Mouse (Mus musculus) intestine, embryonic 14.5 days (tissue): Measurements from ENCODE around the gene Gm10720. TPM values are rescaled to one million over a fixed set of nuclear protein-coding genes. Genes with fewer than 3 reads are reported as not detected.
"Not testable (repeated sequence)": the region's sequence is repeated elsewhere in the genome, so short reads cannot be mapped to it uniquely, and the experiment has no call there.

Experiments
- ATAC-seq: fragments of 200-750 bp; cut with Nextera tagmentation; replicated peaks from 2 replicates; pipeline ENCODE4 v1.8.0; 2017; ENCODE audit warnings: low read depth, moderate number of reproducible peaks, moderate TSS enrichment, moderate library complexity; ENCODE audit not compliant: low FRiP score, low TSS enrichment
- DNase-seq: peaks from one replicate; pipeline ENCODE4 v3.0.0-alpha.2; 2018; ENCODE audit warnings: low spot score
- H3K27ac ChIP-seq: fragments of 300-500 bp; sonication (generic); 2 replicates; pipeline ENCODE4 v1.5.1; 2014; ENCODE audit warnings: low read depth, mild to moderate bottlenecking, control low read depth
- H3K27me3 ChIP-seq: fragments of 300-500 bp; sonication (generic); replicated peaks from 2 replicates; pipeline ENCODE4 v1.6.1; 2014; ENCODE audit warnings: low read length, control low read depth; ENCODE audit not compliant: control insufficient read depth, insufficient read depth
- H3K36me3 ChIP-seq: fragments of 300-500 bp; sonication (generic); 2 replicates; pipeline ENCODE4 v1.6.1; 2014; ENCODE audit warnings: low read length, control low read depth; ENCODE audit not compliant: control insufficient read depth, insufficient read depth
- H3K4me1 ChIP-seq: fragments of 300-500 bp; sonication (generic); replicated peaks from 2 replicates; pipeline ENCODE4 v1.6.1; 2014; ENCODE audit warnings: low read length, control low read depth, mixed read lengths; ENCODE audit not compliant: control insufficient read depth, insufficient read depth
- H3K4me2 ChIP-seq: fragments of 300-500 bp; sonication (generic); 2 replicates; pipeline ENCODE4 v1.6.1; 2014; ENCODE audit warnings: low read length
- H3K4me3 ChIP-seq: fragments of 300-500 bp; sonication (generic); 2 replicates; pipeline ENCODE4 v1.5.1; 2014; ENCODE audit warnings: low read depth, low read length, control low read depth, mixed read lengths
- H3K9ac ChIP-seq: fragments of 300-500 bp; sonication (generic); 2 replicates; pipeline ENCODE4 v1.6.1; 2014; ENCODE audit warnings: mild to moderate bottlenecking, low read length
- H3K9me3 ChIP-seq: fragments of 300-500 bp; sonication (generic); 2 replicates; pipeline ENCODE4 v1.6.1; 2016; ENCODE audit warnings: low read length, control low read depth; ENCODE audit not compliant: control insufficient read depth
- WGBS: fragments of 180-500 bp; shearing (Covaris S2); extraction: QIAGEN DNeasy Blood & Tissue Kit; methylation state at CpG from one replicate; pipeline ENCODE4 v1.1.7; 2014; 5-methylcytosine and 5-hydroxymethylcytosine counted together
- polyA plus RNA-seq: library from polyadenylated mRNA; unstranded; fragments of >200 nt; fragmentation: Nextera tagmentation; extraction: Ambion mirVana; gene quantifications from 2 replicates; pipeline ENCODE4 v1.2.1, GENCODE M21; 2014

The Gm10720 gene
- polyA plus RNA-seq, 1 experiment from 2014 or later, result not detected

- not testable (repeated sequence) for H3K9ac ChIP-seq, H3K4me1 ChIP-seq, H3K27ac ChIP-seq, H3K27me3 ChIP-seq, H3K4me2 ChIP-seq, H3K9me3 ChIP-seq, H3K4me3 ChIP-seq, DNase-seq, ATAC-seq, H3K36me3 ChIP-seq
- 80% methylated on average over 9 of the region's 13 CpGs for WGBS
Observed at GRCm38 (mm10) chr9:3023312-3023984, 8.0 kb downstream of the Gm10720 start, which contains the start of gene Gm10718. Gene Gm10718 (plus strand): TSS chr9:3023547.

GRCm38 (mm10) chr9:3023985-3024648 is 8.7 kb downstream of the Gm10720 start:
- ATAC-seq, H3K9me3 ChIP-seq, H3K9ac ChIP-seq, H3K4me1 ChIP-seq, DNase-seq, H3K4me2 ChIP-seq, H3K27ac ChIP-seq, H3K4me3 ChIP-seq, H3K27me3 ChIP-seq, H3K36me3 ChIP-seq: not testable (repeated sequence)
- WGBS, result 65% methylated on average over 15 of the region's 16 CpGs

GRCm38 (mm10) chr9:3024912-3025467 is 9.5 kb downstream of the Gm10720 start, which contains the start of gene Gm10717:
Gene Gm10717 (plus strand): TSS chr9:3025417.
- H3K4me2 ChIP-seq, H3K9ac ChIP-seq, DNase-seq, H3K4me3 ChIP-seq, ATAC-seq, H3K36me3 ChIP-seq, H3K27me3 ChIP-seq, H3K27ac ChIP-seq, H3K9me3 ChIP-seq, H3K4me1 ChIP-seq: not testable (repeated sequence)
- WGBS, result 71% methylated on average over 12 of the region's 12 CpGs

- H3K4me2 ChIP-seq, DNase-seq: not testable (repeated sequence)
Observed at GRCm38 (mm10) chr9:3025653-3026052, 10.2 kb downstream of the Gm10720 start.

GRCm38 (mm10) chr9:3026136-3026535 is 10.7 kb downstream of the Gm10720 start:
- not testable (repeated sequence) for H3K36me3 ChIP-seq, ATAC-seq, H3K4me1 ChIP-seq, H3K4me3 ChIP-seq, H3K27me3 ChIP-seq, H3K4me2 ChIP-seq, H3K9me3 ChIP-seq, H3K9ac ChIP-seq, DNase-seq, H3K27ac ChIP-seq
- 74% methylated on average over 5 of the region's 5 CpGs for WGBS

More at GRCm38 (mm10) chr9:3025653-3026052, 10.2 kb downstream of the Gm10720 start:
- H3K4me1 ChIP-seq, H3K9ac ChIP-seq, H3K9me3 ChIP-seq, H3K27me3 ChIP-seq, H3K36me3 ChIP-seq, ATAC-seq, H3K4me3 ChIP-seq, H3K27ac ChIP-seq: not testable (repeated sequence)
- 56% methylated on average over 4 of the region's 6 CpGs for WGBS

- not testable (repeated sequence) for H3K9me3 ChIP-seq, H3K4me1 ChIP-seq, H3K4me3 ChIP-seq, H3K36me3 ChIP-seq, DNase-seq, H3K27ac ChIP-seq, H3K27me3 ChIP-seq, H3K4me2 ChIP-seq, H3K9ac ChIP-seq, ATAC-seq
- 70% methylated on average over 9 of the region's 9 CpGs for WGBS
Observed at GRCm38 (mm10) chr9:3026741-3027140, 11.3 kb downstream of the Gm10720 start.

- not testable (repeated sequence) for ATAC-seq
- DNase-seq, result peak; percentile 57
- WGBS, result 74% methylated on average over 9 of the region's 9 CpGs
Observed at GRCm38 (mm10) chr9:3027200-3027599, 11.7 kb downstream of the Gm10720 start.

GRCm38 (mm10) chr9:3029276-3030000 is 14.0 kb downstream of the Gm10720 start:
- ATAC-seq, H3K4me1 ChIP-seq, H3K27me3 ChIP-seq, H3K9ac ChIP-seq, H3K9me3 ChIP-seq, DNase-seq, H3K4me3 ChIP-seq, H3K27ac ChIP-seq, H3K36me3 ChIP-seq, H3K4me2 ChIP-seq: not testable (repeated sequence)
- 67% methylated on average over 12 of the region's 16 CpGs for WGBS

More at GRCm38 (mm10) chr9:3027200-3027599, 11.7 kb downstream of the Gm10720 start:
- H3K27me3 ChIP-seq, H3K4me3 ChIP-seq, H3K27ac ChIP-seq, H3K4me1 ChIP-seq, H3K9me3 ChIP-seq, H3K36me3 ChIP-seq, H3K9ac ChIP-seq, H3K4me2 ChIP-seq: not testable (repeated sequence)
